Mouse (Mus musculus) G1E (cell line): ENCODE measurements around the gene Cfap43.

Experiments used
- CTCF ChIP-seq: IDR thresholded peaks from 2 replicates; pipeline ENCODE4 v1.5.1; 2012; ENCODE audit warnings: low read depth, low read length, inconsistent platforms, mixed read lengths
- GATA1 ChIP-seq: IDR thresholded peaks from 2 replicates; pipeline ENCODE4 v1.6.1; 2012; ENCODE audit warnings: borderline replicate concordance, low read length, inconsistent platforms, mixed read lengths
- GATA2 ChIP-seq: IDR thresholded peaks from 2 replicates; pipeline ENCODE4 v1.6.1; 2012; ENCODE audit warnings: low read depth, low read length, inconsistent platforms, borderline replicate concordance
- POLR2AphosphoS5 ChIP-seq: IDR thresholded peaks from 2 replicates; pipeline ENCODE4 v1.6.1; 2012; ENCODE audit warnings: low read depth, low read length, inconsistent platforms; ENCODE audit not compliant: insufficient replicate concordance
- TAL1 ChIP-seq: conservative IDR thresholded peaks from 2 replicates; pipeline ENCODE4 v1.6.1; 2012; ENCODE audit warnings: low read depth, low read length, inconsistent platforms, mixed read lengths

DNA sequence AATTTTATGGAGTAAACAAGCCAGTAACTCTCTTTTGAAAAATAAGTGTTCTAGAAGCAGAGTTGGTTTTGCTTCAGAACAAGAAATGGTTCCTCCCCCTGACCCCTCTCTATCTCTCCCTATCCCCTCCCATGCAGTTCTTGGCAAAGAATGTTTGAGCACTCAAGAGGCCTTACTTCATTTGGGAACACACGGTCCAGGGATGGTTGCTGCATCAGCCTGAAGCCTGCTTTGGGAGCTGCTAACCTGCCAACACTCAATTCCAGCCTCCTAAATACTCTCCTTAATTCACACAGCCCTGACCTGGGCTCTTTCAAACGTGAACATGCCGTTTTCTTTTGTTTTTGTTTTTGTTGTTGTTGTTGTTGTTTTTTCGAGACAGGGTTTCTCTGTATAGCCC is 194.2 kb downstream of the Cfap43 start:
- TF ChIP-seq CTCF (no peak), POLR2AphosphoS5 (no peak), GATA1 (no peak), TAL1 (no peak), GATA2 (no peak)
